Mouse (Mus musculus) cerebellum, postnatal 36 days (tissue): ENCODE results near the gene Zfp963.

Experiments
- DNase-seq, 2 experiments: peaks; one replicate each; pipeline ENCODE4 v3.0.0; 2021 to 2022; ENCODE audit warnings: mixed read lengths in 2 of 2

The Zfp963 gene

GRCm38 (mm10) chr8:69749544-69750454 is at the start of gene Zfp963:
Gene Zfp963 (minus strand): TSS chr8:69749970.
- peak; percentile 96 for DNase-seq

GRCm38 (mm10) chr8:69799261-69799660 is 49.5 kb upstream of the Zfp963 start:
- no peak for DNase-seq

- DNase-seq, result no peak
Measured at GRCm38 (mm10) chr8:69797661-69798060, 47.9 kb upstream of the Zfp963 start.

GRCm38 (mm10) chr8:69796721-69797345 is 47.1 kb upstream of the Zfp963 start:
- DNase-seq, result no peak

- no peak for DNase-seq
Measured at GRCm38 (mm10) chr8:69794901-69795300, 45.1 kb upstream of the Zfp963 start.

- no peak for DNase-seq
Measured at GRCm38 (mm10) chr8:69794096-69794495, 44.3 kb upstream of the Zfp963 start.

GRCm38 (mm10) chr8:69793666-69794065 is 43.9 kb upstream of the Zfp963 start:
- no peak for DNase-seq

GRCm38 (mm10) chr8:69791415-69792068 is 41.8 kb upstream of the Zfp963 start:
- peak in 1 of 2 experiments; percentile 44 for DNase-seq

GRCm38 (mm10) chr8:69790773-69791367 is 41.1 kb upstream of the Zfp963 start, which contains the start of the genes Atp13a1 and Zfp866:
Gene Atp13a1 (plus strand): TSS chr8:69791163.
Gene Zfp866 (minus strand): TSS chr8:69791178.
- peak; percentile 88 for DNase-seq

- no peak for DNase-seq
Measured at GRCm38 (mm10) chr8:69790364-69790763, 40.6 kb upstream of the Zfp963 start.

GRCm38 (mm10) chr8:69789731-69790130 is 40.0 kb upstream of the Zfp963 start:
- no peak for DNase-seq

GRCm38 (mm10) chr8:69789105-69789504 is 39.3 kb upstream of the Zfp963 start:
- DNase-seq, result no peak

- no peak for DNase-seq
Measured at GRCm38 (mm10) chr8:69777111-69777510, 27.3 kb upstream of the Zfp963 start.

- DNase-seq, result no peak
Measured at GRCm38 (mm10) chr8:69775149-69775534, 25.4 kb upstream of the Zfp963 start.

- DNase-seq, result peak; percentile 85 to 88
Measured at GRCm38 (mm10) chr8:69774503-69775148, 24.9 kb upstream of the Zfp963 start, which contains the start of gene Gm20422. Gene Gm20422 (minus strand): TSS chr8:69774886.

- DNase-seq, result no peak
Measured at GRCm38 (mm10) chr8:69772106-69772505, 22.3 kb upstream of the Zfp963 start.

- DNase-seq, result no peak
Measured at GRCm38 (mm10) chr8:69771221-69771620, 21.5 kb upstream of the Zfp963 start.

- no peak for DNase-seq
Measured at GRCm38 (mm10) chr8:69761814-69762445, 12.2 kb upstream of the Zfp963 start.

- DNase-seq, result no peak
Measured at GRCm38 (mm10) chr8:69758316-69758715, 8.5 kb upstream of the Zfp963 start.

GRCm38 (mm10) chr8:69752437-69752836 is 2.7 kb upstream of the Zfp963 start:
- DNase-seq, result no peak

GRCm38 (mm10) chr8:69741231-69741630 is 8.5 kb downstream of the Zfp963 start:
- DNase-seq, result no peak

GRCm38 (mm10) chr8:69740763-69741162 is 9.0 kb downstream of the Zfp963 start:
- no peak for DNase-seq
